Mouse (Mus musculus) adrenal gland, adult 18-20 months (tissue): Measurements from ENCODE around the gene Cblb. TPM values are rescaled to one million over a fixed set of nuclear protein-coding genes. Genes with fewer than 3 reads are reported as not detected.

Experiments used
- DNase-seq, 2 experiments: peaks; one replicate each; pipeline ENCODE4 v3.0.0; 2021 to 2022; ENCODE audit warnings: low spot score in 2 of 2
- total RNA-seq, 2 experiments: library from RNA; stranded (reverse); gene quantifications; 1 replicate in 1 of 2; 2 replicates in 1 of 2; pipeline ENCODE4 v1.2.3; 2021

Cblb gene
- total RNA-seq, 2 experiments from 2014 or later: 42.3 to 50.2 TPM

DNA sequence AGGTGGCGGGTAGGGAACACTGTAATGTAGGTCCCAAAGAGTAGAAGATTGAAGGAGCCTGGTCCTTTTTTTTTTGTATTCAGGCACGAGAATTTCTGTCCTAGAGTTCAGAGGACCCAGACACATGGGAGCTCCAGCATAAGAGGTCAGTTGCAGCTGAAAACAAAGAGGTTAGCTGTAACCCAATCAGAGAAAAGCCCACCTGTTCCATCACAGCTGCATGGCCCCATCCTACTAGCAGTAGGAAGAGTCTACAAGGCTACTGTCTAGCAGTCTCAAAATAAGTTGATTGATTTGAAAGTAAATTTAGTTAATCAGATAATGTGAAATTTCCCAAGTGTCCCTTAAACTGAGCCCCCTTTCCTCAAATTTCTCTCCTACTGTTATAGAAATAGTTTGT, 40.3 kb downstream of the Cblb start:
- DNase-seq: no peak

DNA sequence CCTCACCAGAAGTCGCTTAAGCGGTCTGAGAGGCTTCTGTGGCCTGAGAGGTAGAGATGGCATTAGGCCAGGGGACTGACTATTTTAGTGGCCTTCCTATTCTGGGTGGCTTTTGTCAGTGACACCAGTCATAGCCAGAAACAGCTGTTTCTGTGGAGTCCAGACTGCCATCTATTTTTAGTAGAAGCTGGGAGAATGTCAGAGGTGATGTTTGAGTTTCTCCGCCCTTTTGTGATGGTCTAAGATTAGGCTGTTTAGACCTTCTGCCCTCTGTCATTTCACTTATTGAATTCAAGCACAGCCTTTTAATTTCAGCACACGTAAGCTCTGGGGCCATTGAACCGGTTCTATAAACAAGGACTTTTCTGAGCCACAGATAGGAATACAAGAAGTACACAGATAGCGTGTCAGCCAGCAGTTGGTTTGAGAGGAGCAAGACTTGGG, 40.8 kb downstream of the Cblb start:
- no peak for DNase-seq

GRCm38 (mm10) chr16:52076652-52077051, 45.6 kb downstream of the Cblb start:
- DNase-seq: no peak

DNA sequence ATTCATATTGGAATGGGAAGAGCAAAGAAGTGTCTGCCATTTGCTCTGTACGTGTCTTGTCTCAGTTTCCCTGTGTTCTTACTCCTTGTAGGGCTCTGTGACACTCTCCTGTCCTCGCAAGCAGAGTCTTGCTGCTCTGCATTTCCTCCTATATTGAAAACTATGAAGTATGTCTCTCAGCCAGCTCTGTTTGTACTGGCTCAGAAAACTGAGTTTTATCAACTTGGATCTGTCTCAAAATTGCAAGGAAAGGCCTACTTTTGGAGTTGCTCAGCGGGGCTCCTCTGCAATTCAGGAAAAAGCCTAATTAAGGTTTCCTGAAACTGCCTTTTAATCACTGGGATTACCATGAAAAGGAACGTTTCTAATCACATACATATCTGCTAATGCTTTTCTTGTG, 46.9 kb downstream of the Cblb start:
- no peak for DNase-seq

DNA sequence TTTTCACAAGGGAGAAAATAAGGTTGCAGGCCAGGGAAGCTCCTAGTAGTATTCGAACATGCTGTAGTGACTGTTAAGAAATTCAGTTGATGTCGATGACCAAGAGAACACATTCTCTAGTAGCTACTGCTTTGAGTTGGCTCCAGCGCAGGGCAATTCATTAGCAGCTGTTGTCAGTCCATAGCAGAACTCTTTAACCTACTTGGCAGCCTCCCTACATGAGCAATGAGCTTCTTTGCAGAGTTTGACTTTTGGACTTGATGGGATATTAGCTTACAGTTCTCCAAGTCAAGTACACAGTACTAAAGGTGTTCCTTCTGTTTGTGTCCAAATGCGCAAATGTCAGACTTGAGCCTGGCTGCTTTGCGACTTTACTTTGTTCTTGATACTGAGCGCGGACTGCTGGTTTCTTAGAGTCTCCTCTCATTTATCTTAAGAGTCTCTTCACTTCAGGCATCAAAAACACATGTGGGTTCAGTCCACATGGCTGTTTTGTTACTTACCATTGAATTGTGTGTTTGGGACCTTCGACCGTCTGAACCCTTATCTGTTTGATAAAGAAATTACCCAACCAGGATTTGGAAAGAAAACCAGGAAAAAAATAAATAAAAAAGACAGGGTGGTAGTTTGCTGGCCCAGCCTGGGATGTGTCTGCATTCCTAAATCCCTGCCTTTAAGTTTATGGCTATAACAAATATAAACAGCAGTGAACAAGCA, 47.9 kb downstream of the Cblb start:
- no peak for DNase-seq

- no peak for DNase-seq
Measured at GRCm38 (mm10) chr16:52079475-52079823, 48.4 kb downstream of the Cblb start.

DNA sequence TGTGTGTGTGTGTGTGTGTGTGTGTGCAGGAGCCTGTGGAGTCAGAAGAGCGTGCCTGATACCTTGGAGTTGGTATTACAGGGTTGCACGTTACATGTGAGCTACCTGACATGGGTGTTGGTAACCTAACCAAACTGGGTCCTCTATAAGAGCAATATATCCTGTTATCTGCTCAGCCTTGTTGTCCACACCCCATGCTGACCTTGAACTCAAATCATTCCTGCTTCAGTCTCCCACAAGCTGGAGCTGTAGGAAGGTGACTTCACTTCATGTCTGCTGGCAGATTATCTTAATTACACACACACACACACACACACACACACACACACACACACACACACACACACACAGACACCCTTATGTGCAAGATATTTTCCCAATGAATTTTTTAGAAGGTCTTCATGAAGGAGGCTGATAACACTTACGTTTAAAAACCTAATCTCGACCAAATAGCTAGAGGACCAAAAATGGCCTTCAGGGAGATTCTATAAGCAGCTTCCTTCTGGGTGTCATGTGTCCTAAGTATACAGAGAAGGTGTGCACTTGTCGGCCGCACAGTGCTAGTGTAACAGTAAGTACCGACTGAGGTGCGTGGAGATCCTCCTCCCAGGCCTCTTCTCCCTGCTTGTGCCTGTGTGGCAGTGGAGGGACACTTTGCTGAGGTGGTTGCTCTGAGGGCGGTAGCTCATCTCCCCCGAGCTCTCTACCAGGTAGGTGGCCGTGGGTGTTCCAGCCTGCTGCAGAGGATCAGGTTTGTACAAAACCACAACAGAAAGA, 49.8 kb downstream of the Cblb start:
- no peak for DNase-seq

GRCm38 (mm10) chr16:52081756-52082155, 50.7 kb downstream of the Cblb start:
- DNase-seq: no peak

GRCm38 (mm10) chr16:52086793-52087450, 55.9 kb downstream of the Cblb start:
- DNase-seq: no peak

GRCm38 (mm10) chr16:52089354-52089753, 58.3 kb downstream of the Cblb start:
- no peak for DNase-seq

DNA sequence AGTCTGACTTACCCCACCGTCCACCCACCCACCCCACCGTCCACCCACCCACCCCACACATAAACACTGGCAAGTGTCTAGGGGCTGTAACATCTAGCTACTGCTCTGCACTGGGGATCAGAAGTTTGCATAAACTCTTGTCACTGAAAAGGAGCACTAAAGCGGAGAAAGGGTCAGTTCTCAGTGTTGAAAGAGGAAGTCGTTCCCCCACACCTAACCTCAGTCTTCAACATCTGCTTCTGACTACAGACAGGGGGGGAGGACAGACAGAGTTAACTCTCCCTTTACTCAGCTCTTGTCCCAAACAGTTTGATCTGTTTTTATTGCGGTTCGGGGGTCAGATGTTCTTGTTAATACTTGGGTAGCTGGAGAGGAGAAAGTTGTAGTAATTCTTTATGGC, 59.9 kb downstream of the Cblb start:
- no peak for DNase-seq

DNA sequence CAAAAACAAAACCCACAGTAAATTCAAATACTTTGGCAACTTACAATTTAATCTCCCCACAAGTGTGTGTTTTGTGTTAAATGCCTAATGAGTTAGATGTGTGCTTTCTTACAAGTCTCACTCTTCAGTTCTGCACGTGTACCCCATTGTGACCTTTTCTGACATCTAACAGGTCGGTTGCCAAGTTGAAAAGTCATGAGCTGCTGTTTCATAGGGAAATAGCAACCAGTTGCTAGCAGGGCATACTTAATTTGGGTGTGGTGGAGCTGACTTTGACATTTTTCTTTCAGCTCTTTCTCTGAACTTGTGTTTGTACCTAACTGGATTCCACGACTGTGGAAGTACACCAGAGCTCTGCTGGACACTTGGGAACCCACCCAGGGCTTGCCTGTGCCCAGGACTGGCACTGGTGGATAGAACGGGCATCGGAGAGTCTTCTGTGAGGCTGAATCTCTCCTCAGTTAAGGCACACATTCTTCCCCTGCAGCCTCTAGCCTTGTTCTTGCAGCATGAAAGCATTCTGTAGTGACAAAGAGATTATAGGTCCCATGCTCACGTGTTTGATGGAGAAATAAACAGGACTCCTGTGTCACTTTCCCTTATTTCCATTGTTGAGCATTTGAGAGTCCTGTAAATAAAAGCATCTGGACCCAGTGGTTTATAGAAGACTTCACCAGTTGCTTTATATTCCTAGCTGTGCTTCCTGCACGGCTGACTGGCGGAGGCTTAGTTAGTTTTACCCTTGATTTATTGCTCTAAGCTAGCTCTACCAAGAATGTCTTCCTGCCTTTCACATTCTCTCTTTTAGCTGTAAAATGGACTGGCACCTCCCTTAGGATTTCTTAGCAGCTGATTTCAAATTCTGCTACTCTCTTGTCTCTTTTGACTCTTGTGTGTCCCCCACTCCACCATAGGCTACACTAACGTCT, 62.6 kb downstream of the Cblb start:
- DNase-seq: no peak

DNA sequence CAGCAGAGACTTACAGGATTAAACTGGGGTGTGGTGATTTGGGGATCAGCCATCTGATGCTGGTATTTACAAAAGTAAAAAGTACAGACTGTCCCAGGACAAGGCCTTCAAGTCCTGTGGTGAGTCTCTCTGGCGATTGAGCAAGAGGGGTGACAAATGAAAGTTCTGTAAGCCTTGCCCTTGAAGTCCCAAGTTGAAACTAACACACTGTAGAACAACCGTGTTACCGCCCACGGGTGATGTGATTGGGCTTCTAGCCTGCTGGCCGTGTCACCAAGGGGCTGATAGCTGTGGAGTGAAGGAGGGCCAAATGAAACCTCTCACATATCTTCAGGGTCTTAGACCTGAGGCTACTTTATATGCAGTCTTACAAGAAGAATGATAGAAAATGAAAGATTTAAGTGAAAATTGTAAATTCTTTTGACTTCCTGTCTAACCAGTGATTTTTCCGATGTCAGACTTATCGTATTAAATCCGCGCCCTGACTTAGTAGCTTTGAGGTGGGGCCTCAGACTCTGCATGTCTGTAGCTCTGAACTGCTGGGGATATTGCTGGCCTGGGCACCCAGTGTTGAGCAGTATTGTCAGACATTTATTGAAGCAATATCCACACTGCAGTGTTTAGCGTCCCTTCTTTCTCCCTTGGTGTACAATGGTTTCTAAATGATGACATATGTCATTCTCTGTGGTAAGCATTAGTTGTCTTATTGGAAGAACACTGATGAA, 63.9 kb downstream of the Cblb start:
- peak; percentile 50 to 59 for DNase-seq

DNA sequence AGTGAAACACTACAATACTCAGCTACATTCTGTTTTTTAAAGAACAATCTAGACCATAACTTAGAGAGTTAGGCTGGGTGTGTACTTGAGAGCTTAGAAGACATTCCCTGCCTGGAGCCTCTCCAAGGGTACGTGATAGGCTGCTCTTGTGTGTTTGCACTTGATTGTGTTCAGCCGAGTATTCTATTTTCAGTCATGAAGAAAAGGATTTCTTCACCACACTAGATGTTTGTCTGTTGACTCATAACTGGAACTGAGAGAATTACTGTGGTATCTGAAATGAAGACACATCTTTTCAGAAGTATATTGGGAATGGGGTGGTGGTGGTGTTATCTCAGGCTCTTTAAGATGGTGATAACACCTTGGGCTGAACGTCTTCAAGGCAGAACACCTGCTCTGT, 64.6 kb downstream of the Cblb start:
- no peak for DNase-seq

- DNase-seq: no peak
Measured at GRCm38 (mm10) chr16:52100466-52100865, 69.4 kb downstream of the Cblb start.

DNA sequence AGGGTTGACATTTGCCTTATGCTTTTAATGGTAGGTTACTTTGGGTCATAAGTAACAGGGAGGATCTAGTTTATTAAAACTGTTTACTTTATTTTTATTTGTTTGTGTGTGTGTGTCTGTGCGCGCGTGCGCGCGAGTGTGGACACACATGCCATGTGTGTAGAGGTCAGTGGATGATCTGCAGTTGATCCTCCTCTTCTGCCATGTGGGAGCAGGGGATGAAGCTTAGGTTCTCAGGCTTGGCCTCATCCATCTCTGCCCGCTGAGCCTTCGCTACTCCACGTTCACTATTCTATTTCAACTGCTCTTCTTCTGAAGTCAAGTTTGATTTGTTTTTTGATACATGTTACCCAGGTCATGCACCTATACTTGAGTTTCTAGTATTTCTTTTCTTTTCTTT, 73.6 kb downstream of the Cblb start:
- DNase-seq: no peak

- no peak for DNase-seq
Measured at GRCm38 (mm10) chr16:52107836-52108235, 76.8 kb downstream of the Cblb start.

DNA sequence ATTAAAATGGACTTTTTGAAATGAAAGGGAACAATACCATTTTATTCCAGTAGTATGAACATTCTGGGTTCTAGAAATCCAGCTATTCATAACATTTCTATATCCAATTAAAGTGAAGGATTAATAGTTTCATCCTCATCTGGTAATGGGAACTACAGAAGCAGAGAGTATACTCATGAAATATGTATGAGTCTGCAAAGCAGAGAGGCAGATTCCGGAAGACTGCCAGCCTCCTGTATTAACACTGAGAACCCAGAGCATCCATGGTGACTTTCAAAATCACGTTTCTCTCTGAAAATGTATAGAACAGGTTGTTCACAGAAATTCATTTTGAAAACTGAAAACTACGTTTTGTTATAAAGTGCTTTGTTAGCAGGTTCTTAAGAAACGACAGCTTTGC, 83.4 kb downstream of the Cblb start:
- no peak for DNase-seq

GRCm38 (mm10) chr16:52119003-52119402, 88.0 kb downstream of the Cblb start:
- DNase-seq: no peak

DNA sequence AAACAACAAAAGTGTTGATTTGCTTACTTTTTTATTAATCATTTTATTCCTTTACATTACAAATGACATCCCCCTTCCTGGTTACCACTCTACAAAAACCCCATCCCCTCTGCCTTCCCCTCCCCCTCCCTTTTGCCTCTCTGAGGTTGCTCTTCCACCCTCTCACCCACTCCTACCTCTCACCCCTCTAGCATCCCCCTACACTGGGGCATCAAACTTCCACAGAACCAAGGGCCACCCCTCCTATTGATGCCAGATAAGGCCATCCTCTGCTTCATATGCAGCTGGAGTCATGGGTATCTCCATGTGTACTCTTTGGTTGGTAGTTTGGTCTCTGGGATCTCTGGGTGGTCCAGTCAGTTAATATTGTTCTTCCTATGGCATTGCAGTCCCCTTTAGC, 93.9 kb downstream of the Cblb start:
- DNase-seq: no peak
